In the genomic region with DNA sequence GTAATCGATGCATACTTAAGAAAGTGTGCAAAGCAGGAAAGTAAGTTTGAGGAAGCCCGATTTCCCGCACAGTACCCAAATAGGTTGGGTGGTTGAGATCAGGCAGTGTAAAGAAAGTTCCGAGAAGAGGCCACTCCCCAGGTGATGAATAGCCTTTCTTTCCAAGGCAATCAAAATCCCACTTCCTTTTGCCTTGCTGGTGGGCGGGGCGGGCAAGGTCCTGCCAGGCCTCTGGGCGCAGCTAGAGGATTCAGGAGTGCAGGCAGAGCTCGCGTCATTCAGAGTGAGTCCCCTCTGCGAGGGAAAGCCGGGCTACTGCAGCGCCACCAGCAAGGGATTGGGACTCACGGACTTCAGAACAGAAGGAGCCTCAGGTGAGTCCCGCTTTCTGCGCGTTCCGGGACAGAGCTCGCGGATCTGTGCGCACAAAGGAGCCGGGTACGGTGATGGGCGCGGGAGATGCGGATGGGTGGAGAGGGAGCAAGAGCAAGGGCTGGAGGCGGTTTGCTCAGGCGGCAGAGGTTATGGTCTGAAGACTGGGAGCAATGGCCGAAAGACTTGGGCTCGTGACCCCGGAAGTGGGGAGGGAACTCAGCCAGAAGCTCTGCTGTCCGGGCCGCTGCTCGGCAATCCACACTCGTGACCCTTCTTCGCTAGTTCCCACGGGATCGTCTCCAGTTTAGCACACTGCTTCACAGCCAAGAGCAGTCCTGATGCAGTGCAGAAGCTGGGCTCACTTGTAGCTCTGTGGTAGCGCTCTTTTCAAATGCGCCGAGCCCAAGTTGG, we compare ENCODE assay signal across 8 mouse cellular contexts. TPM values are rescaled to one million over a fixed set of nuclear protein-coding genes. Genes with fewer than 3 reads are reported as not detected.
DNase-seq lines count a peak whose midpoint lies in the region; ATAC-seq and TF ChIP-seq lines count a peak whose summit lies in the region.

No protein-coding gene starts in this region.

- 2% methylated on average over 40 of the region's 40 CpGs for WGBS in cerebellum, adult 2 months
- whole genome bisulfite sequencing in forebrain, embryonic 16.5 days: under 1% methylated on average over 40 of the region's 40 CpGs
- 1% methylated on average over 40 of the region's 40 CpGs for WGBS in lung, embryonic 14.5 days

- H3K36me3 ChIP-seq in MEL (ENCODE audit: control insufficient read depth in 1 of 2, insufficient read depth in 2 of 2, low read length in 2 of 2): peaks cover 0 to 10% of the 10 kb centered on the region in 2 experiments; a peak in 2 of 4 replicates
- H3K36me3 ChIP-seq in forebrain, embryonic 16.5 days (ENCODE audit: control insufficient read depth, insufficient read depth): no peaks in the 10 kb centered on the region
- H3K36me3 ChIP-seq in lung, embryonic 14.5 days (ENCODE audit: insufficient read depth): no peaks in the 10 kb centered on the region

- no peaks in the 10 kb centered on the region for H3K9me3 ChIP-seq in MEL (replicated peaks; ENCODE audit: insufficient read depth, low read length)
- no peaks in the 10 kb centered on the region for H3K9me3 ChIP-seq in forebrain, embryonic 16.5 days (ENCODE audit: control insufficient read depth, low read length)
- no peaks in the 10 kb centered on the region for H3K9me3 ChIP-seq in lung, embryonic 14.5 days (ENCODE audit: low read depth, low read length)

- intact Hi-C loops in heart, postnatal 36 days (cut with DNase I): loop anchor here (2.0 kb wide), 2 partner anchors 15 to 25 kb away; partner anchors contain the start of gene Plscr2

- peaks cover 0 to 9% of the 10 kb centered on the region in 2 experiments; a peak in 2 of 4 replicates for H3K4me1 ChIP-seq in MEL (ENCODE audit: control insufficient read depth in 1 of 2, insufficient read depth in 2 of 2, low read length in 2 of 2)
- no peaks in the 10 kb centered on the region for H3K4me1 ChIP-seq in cerebellum, adult 2 months (ENCODE audit: control insufficient read depth, insufficient read depth, low read length)
- peaks cover 7% of the 10 kb centered on the region for H3K4me1 ChIP-seq in forebrain, embryonic 16.5 days (replicated peaks; ENCODE audit: control insufficient read depth, insufficient read depth, low read length)
- H3K4me1 ChIP-seq in lung, embryonic 14.5 days (ENCODE audit: insufficient read depth): no peaks in the 10 kb centered on the region

- H3K9ac ChIP-seq in MEL (ENCODE audit: control insufficient read depth, low read depth, low read length, poor library complexity, severe bottlenecking): peak overlapping the region; percentile 81
- H3K9ac ChIP-seq in forebrain, embryonic 16.5 days (replicated peaks; ENCODE audit: low read depth, low read length): peak overlapping the region; percentile 55
- H3K9ac ChIP-seq in lung, embryonic 14.5 days: peak overlapping the region; percentile 77

- TF ChIP-seq CTCF in MEL (IDR thresholded peaks at IDR 0.05 in 2 of 3, conservative IDR thresholded peaks at IDR 0.05 in 1 of 3; ENCODE audit: control insufficient read depth in 1 of 3, insufficient read depth in 1 of 3, low read depth in 2 of 3, low read length in 3 of 3, poor library complexity in 1 of 3, severe bottlenecking in 1 of 3): no peak
- no peak for TF ChIP-seq CTCF in cerebellum, adult 2 months (IDR thresholded peaks at IDR 0.05; ENCODE audit: borderline replicate concordance, insufficient read depth, low read depth, low read length)
- no peak; the same call in 1 of the 2 replicates for TF ChIP-seq CTCF in layer of hippocampus, adult 2 months (conservative IDR thresholded peaks at IDR 0.05)
- TF ChIP-seq CTCF in lung, embryonic 14.5 days (IDR thresholded peaks at IDR 0.05; ENCODE audit: low read depth): no peak

- TF ChIP-seq RAD21 in MEL (IDR thresholded peaks at IDR 0.05; ENCODE audit: low read depth, low read length): no peak

- peaks cover 2% of the 10 kb centered on the region; the same call in 1 of the 2 replicates for H3K79me2 ChIP-seq in MEL (ENCODE audit: control insufficient read depth, insufficient read depth, low read length, poor library complexity)

- peak overlapping the region; percentile 83 for H3K4me2 ChIP-seq in forebrain, embryonic 16.5 days (ENCODE audit: low read length)
- H3K4me2 ChIP-seq in lung, embryonic 14.5 days: peak overlapping the region; percentile 57

- DNase-seq in MEL (ENCODE audit: low read depth, low spot score): peak; percentile 68
- DNase-seq in cerebellum, adult 2 months: peak; percentile 45 to 49
- DNase-seq in heart, postnatal 36 days: peak; percentile 81 to 86
- peak; percentile 6 to 22 for DNase-seq in layer of hippocampus, adult 2 months (ENCODE audit: low spot score in 2 of 2)
- peak; percentile 85 for DNase-seq in lung, embryonic 14.5 days
- DNase-seq in testis, postnatal 14 days (ENCODE audit: low spot score): peak; percentile 53

- TF ChIP-seq EP300 in MEL (IDR thresholded peaks at IDR 0.05; ENCODE audit: low read depth in 1 of 2, low read length in 2 of 2): 0 out of 4 replicates have a peak, but pooled peaks of 1 of the 2 experiments have one; percentile 2

- peak overlapping the region; percentile 45 for H3K27ac ChIP-seq in MEL (ENCODE audit: control insufficient read depth, low read depth, low read length)
- no peak overlapping the region for H3K27ac ChIP-seq in cerebellum, adult 2 months (ENCODE audit: insufficient read depth, low read length)
- peak overlapping the region; percentile 33; the same call in 1 of the 2 replicates for H3K27ac ChIP-seq in forebrain, embryonic 16.5 days (ENCODE audit: low read length)
- peak overlapping the region; percentile 81 for H3K27ac ChIP-seq in layer of hippocampus, adult 2 months
- H3K27ac ChIP-seq in lung, embryonic 14.5 days (ENCODE audit: low read depth): peak overlapping the region; percentile 92

- H3K27me3 ChIP-seq in MEL (ENCODE audit: control insufficient read depth in 1 of 2, insufficient read depth in 2 of 2, low read length in 2 of 2): no peaks in the 10 kb centered on the region
- H3K27me3 ChIP-seq in cerebellum, adult 2 months (ENCODE audit: control insufficient read depth, insufficient read depth, low read length): no peaks in the 10 kb centered on the region; the same call in 1 of the 2 replicates
- H3K27me3 ChIP-seq in forebrain, embryonic 16.5 days (replicated peaks; ENCODE audit: control insufficient read depth, insufficient read depth, low read length): no peaks in the 10 kb centered on the region
- no peaks in the 10 kb centered on the region for H3K27me3 ChIP-seq in lung, embryonic 14.5 days (ENCODE audit: insufficient read depth, low read length)

- ATAC-seq in forebrain, embryonic 16.5 days: peak; percentile 93
- ATAC-seq in lung, embryonic 14.5 days (ENCODE audit: insufficient read depth): peak; percentile 96
- ATAC-seq in neutrophil, adult 5-6 weeks (ENCODE audit: extremely low read depth, insufficient number of reproducible peaks, low FRiP score, poor library complexity, severe bottlenecking): peak; percentile 68

- peak in 1 of 2 experiments; percentile 55; a peak in 1 of 4 replicates for TF ChIP-seq POLR2A in MEL (IDR thresholded peaks at IDR 0.05; ENCODE audit: control insufficient read depth in 1 of 2, insufficient read depth in 1 of 2, low read depth in 1 of 2, low read length in 2 of 2, poor library complexity in 1 of 2)
- TF ChIP-seq POLR2A in cerebellum, adult 2 months (IDR thresholded peaks at IDR 0.05; ENCODE audit: borderline replicate concordance, insufficient read depth, low read length): no peak

- H3K4me3 ChIP-seq in MEL (ENCODE audit: control insufficient read depth in 1 of 2, insufficient read depth in 1 of 2, low read depth in 2 of 2, low read length in 2 of 2): peak overlapping the region; percentile 83 to 86
- peak overlapping the region; percentile 64 for H3K4me3 ChIP-seq in cerebellum, adult 2 months (replicated peaks; ENCODE audit: insufficient read depth, low read depth, low read length)
- peak overlapping the region; percentile 53 for H3K4me3 ChIP-seq in forebrain, embryonic 16.5 days (replicated peaks; ENCODE audit: low read length)
- H3K4me3 ChIP-seq in layer of hippocampus, adult 2 months: peak overlapping the region; percentile 66
- peak overlapping the region; percentile 67 for H3K4me3 ChIP-seq in lung, embryonic 14.5 days (ENCODE audit: low read depth, low read length)

RNA-seq across cellular contexts. Expression of gene Plscr1, which starts 0.6 kb away (rescaled TPM):
- 5.5 and 7.3 TPM in 2 replicates for total RNA-seq in MEL (2012; rRNA removed)
- 1 to 10 TPM in 1 of 2 experiments, not detected in 1; 9.5 TPM for polyA plus RNA-seq in MEL (2012; ENCODE audit: insufficient read depth in 1 of 2, insufficient read length in 2 of 2, low read depth in 1 of 2, low replicate concordance in 2 of 2, missing spikeins in 1 of 2)
- 6.0 and 6.8 TPM in 2 replicates for polyA plus RNA-seq in cerebellum, adult 2 months (2012; rRNA removed)
- polyA plus RNA-seq in forebrain, embryonic 16.5 days (2015; fragmentation: Nextera tagmentation; extraction: Ambion mirVana): 5.9 and 6.5 TPM in 2 replicates
- 10 to 100 TPM; 11.4 to 12.3 TPM for total RNA-seq in heart, postnatal 36 days (2021)
- total RNA-seq in layer of hippocampus, adult 2 months (2021): 1 to 10 TPM; 1.4 to 1.7 TPM
- 28.7 and 29.5 TPM in 2 replicates for polyA plus RNA-seq in lung, embryonic 14.5 days (2014; fragmentation: Nextera tagmentation; extraction: Ambion mirVana)
- total RNA-seq in neutrophil, adult 5-6 weeks (2017): 17.8 and 18.8 TPM in 2 replicates

RNA-seq across cellular contexts. Expression of gene Plscr2, which starts 25.2 kb away (rescaled TPM):
- total RNA-seq in MEL (2012; rRNA removed): 0.16 and 0.19 TPM in 2 replicates
- under 1 TPM in 1 of 2 experiments, not detected in 1; 0.11 TPM for polyA plus RNA-seq in MEL (2012; ENCODE audit: insufficient read depth in 1 of 2, insufficient read length in 2 of 2, low read depth in 1 of 2, low replicate concordance in 2 of 2, missing spikeins in 1 of 2)
- 4.0 and 4.4 TPM in 2 replicates for polyA plus RNA-seq in cerebellum, adult 2 months (2012; rRNA removed)
- 0.93 and 0.98 TPM in 2 replicates for polyA plus RNA-seq in forebrain, embryonic 16.5 days (2015; fragmentation: Nextera tagmentation; extraction: Ambion mirVana)
- total RNA-seq in heart, postnatal 36 days (2021): 10 to 100 TPM; 25.8 to 26.8 TPM
- 1 to 10 TPM; 2.6 to 3.1 TPM for total RNA-seq in layer of hippocampus, adult 2 months (2021)
- polyA plus RNA-seq in lung, embryonic 14.5 days (2014; fragmentation: Nextera tagmentation; extraction: Ambion mirVana): 2.0 and 2.6 TPM in 2 replicates
- total RNA-seq in neutrophil, adult 5-6 weeks (2017): 0.47 and 3.3 TPM in 2 replicates

RNA-seq across cellular contexts. Expression of gene Plscr5, which starts 57.4 kb away (rescaled TPM):
- not detected in 2 replicates for total RNA-seq in MEL (2012; rRNA removed)
- polyA plus RNA-seq in MEL (2012; ENCODE audit: insufficient read depth in 1 of 2, insufficient read length in 2 of 2, low read depth in 1 of 2, low replicate concordance in 2 of 2, missing spikeins in 1 of 2): not detected
- polyA plus RNA-seq in cerebellum, adult 2 months (2012; rRNA removed): 0.28 and 0.32 TPM in 2 replicates
- polyA plus RNA-seq in forebrain, embryonic 16.5 days (2015; fragmentation: Nextera tagmentation; extraction: Ambion mirVana): 0.18 and 0.21 TPM in 2 replicates
- total RNA-seq in heart, postnatal 36 days (2021): not detected
- total RNA-seq in layer of hippocampus, adult 2 months (2021): not detected
- polyA plus RNA-seq in lung, embryonic 14.5 days (2014; fragmentation: Nextera tagmentation; extraction: Ambion mirVana): not detected in 2 replicates
- total RNA-seq in neutrophil, adult 5-6 weeks (2017): not detected in 2 replicates

RNA-seq across cellular contexts. Expression of gene 1700057G04Rik, which starts 59.0 kb away (rescaled TPM):
- total RNA-seq in MEL (2012; rRNA removed): not detected in 2 replicates
- under 1 TPM in 1 of 2 experiments, not detected in 1; 0.19 TPM for polyA plus RNA-seq in MEL (2012; ENCODE audit: insufficient read depth in 1 of 2, insufficient read length in 2 of 2, low read depth in 1 of 2, low replicate concordance in 2 of 2, missing spikeins in 1 of 2)
- not detected in 2 replicates for polyA plus RNA-seq in cerebellum, adult 2 months (2012; rRNA removed)
- not detected in 2 replicates for polyA plus RNA-seq in forebrain, embryonic 16.5 days (2015; fragmentation: Nextera tagmentation; extraction: Ambion mirVana)
- total RNA-seq in heart, postnatal 36 days (2021): not detected
- total RNA-seq in layer of hippocampus, adult 2 months (2021): not detected
- not detected in 2 replicates for polyA plus RNA-seq in lung, embryonic 14.5 days (2014; fragmentation: Nextera tagmentation; extraction: Ambion mirVana)
- total RNA-seq in neutrophil, adult 5-6 weeks (2017): not detected in 2 replicates

Comparison
In these comparisons a context has a peak if more than half of its experiments do, and no peak if none do; other contexts are left out.
1. DNase-seq: peak in every context shown above with its lines; median percentile 85 in lung, embryonic 14.5 days; 84 in heart, postnatal 36 days; 68 in MEL; 53 in testis, postnatal 14 days; 47 in cerebellum, adult 2 months; 14 in layer of hippocampus, adult 2 months.